Comparison of ENCODE assay signal across 24 mouse cellular contexts in the genomic region with DNA sequence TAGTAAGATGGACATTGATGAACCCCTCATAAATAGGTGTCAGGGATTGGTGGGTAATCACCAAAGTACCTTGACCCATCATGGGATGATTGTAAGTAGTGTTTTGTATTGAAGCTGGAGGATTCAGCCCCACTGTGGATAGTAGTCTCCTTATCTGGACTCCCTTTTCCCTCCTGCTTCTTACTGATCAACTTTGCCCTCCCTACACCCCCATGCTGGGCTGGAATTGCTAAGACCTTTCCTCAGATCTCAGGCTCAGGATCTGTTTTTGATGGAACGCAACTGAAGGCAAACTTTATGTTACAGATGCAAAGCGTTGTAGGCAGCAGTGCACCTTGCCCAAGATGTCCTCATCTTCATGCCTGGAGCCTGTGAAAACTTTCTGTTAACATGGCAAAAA.
DNase-seq lines count a peak whose midpoint lies in the region; ATAC-seq and TF ChIP-seq lines count a peak whose summit lies in the region.
"Had no signal": no experiment of that assay in that cellular context is flagged by ENCODE, and none has a peak within 500 bp of the region (broad histone marks: within the 10 kb centered on the region; RNA-seq: fewer than 3 reads in every experiment).

No protein-coding gene starts in this region.

- ATAC-seq in liver, postnatal 0 days, result no peak
- ATAC-seq in liver, embryonic 15.5 days (ENCODE audit: insufficient read depth), result no peak
- ATAC-seq in CD4-positive, CD25-positive, alpha-beta regulatory T cell, adult 4 months, result no peak
- ATAC-seq: forebrain, embryonic 13.5 days; forebrain, embryonic 16.5 days; Patski had no signal

- H3K4me2 ChIP-seq in liver, postnatal 0 days (ENCODE audit: low read depth, low read length), result no peak overlapping the region
- H3K4me2 ChIP-seq in liver, embryonic 15.5 days, result peak overlapping the region; percentile 4; the same call in 1 of the 2 replicates
- H3K4me2 ChIP-seq: forebrain, embryonic 13.5 days; heart, embryonic 13.5 days; hindbrain, embryonic 12.5 days; hindbrain, embryonic 15.5 days had no signal

- peaks cover 8% of the 10 kb centered on the region for H3K4me1 ChIP-seq in liver, postnatal 0 days (ENCODE audit: insufficient read depth)
- H3K4me1 ChIP-seq in liver, embryonic 15.5 days (replicated peaks), result peaks cover 41% of the 10 kb centered on the region
- H3K4me1 ChIP-seq: forebrain, embryonic 13.5 days; hindbrain, embryonic 15.5 days had no signal

- 87% methylated on average over 2 of the region's 2 CpGs for WGBS in liver, postnatal 0 days (ENCODE audit: insufficient replicate concordance)
- WGBS in liver, embryonic 15.5 days (ENCODE audit: insufficient replicate concordance), result 78% methylated on average over 2 of the region's 2 CpGs

- no peak for TF ChIP-seq EP300 in liver, postnatal 0 days (IDR thresholded peaks at IDR 0.05; ENCODE audit: low read depth)

- no peak for TF ChIP-seq CTCF in liver, postnatal 0 days (IDR thresholded peaks at IDR 0.05; ENCODE audit: low read depth)

- DNase-seq in heart, adult 11 months, result peak; percentile 7
- no peak for DNase-seq in heart, adult 18-20 months
- DNase-seq in liver, result peak; percentile 47
- no peak for DNase-seq in liver, postnatal 0 days
- DNase-seq in kidney, postnatal 36 days, result no peak
- DNase-seq: adrenal gland, postnatal 10 days; adrenal gland, postnatal 36 days; cerebellum, adult 18-20 months; cerebellum, adult 9-10 months; cerebellum, postnatal 14 days; gastrocnemius, postnatal 10 days; gastrocnemius, postnatal 36 days; heart, postnatal 14 days had no signal

- no peak overlapping the region for H3K9ac ChIP-seq in liver, postnatal 0 days (replicated peaks)
- H3K9ac ChIP-seq in liver, embryonic 15.5 days, result no peak overlapping the region
- H3K9ac ChIP-seq: forebrain, embryonic 13.5 days; heart, embryonic 13.5 days; hindbrain, embryonic 12.5 days; hindbrain, embryonic 15.5 days had no signal

- H3K36me3 ChIP-seq in liver, postnatal 0 days (replicated peaks; ENCODE audit: insufficient read depth, low read length), result no peaks in the 10 kb centered on the region
- H3K36me3 ChIP-seq in liver, embryonic 15.5 days (replicated peaks), result no peaks in the 10 kb centered on the region
- H3K36me3 ChIP-seq: forebrain, embryonic 10.5 days; G1E; heart, embryonic 13.5 days; hindbrain, embryonic 12.5 days; hindbrain, embryonic 15.5 days had no signal

- no peak overlapping the region for H3K27ac ChIP-seq in liver, postnatal 0 days (ENCODE audit: low read depth)
- H3K27ac ChIP-seq in liver, embryonic 15.5 days (replicated peaks), result no peak overlapping the region; the same call in 1 of the 2 replicates
- H3K27ac ChIP-seq: forebrain, embryonic 10.5 days; forebrain, embryonic 13.5 days; heart, embryonic 13.5 days; hindbrain, embryonic 12.5 days; hindbrain, embryonic 15.5 days had no signal

- H3K4me3 ChIP-seq in liver, postnatal 0 days (ENCODE audit: low read depth, low read length), result no peak overlapping the region
- no peak overlapping the region for H3K4me3 ChIP-seq in liver, embryonic 15.5 days (replicated peaks)
- H3K4me3 ChIP-seq: forebrain, embryonic 10.5 days; forebrain, embryonic 13.5 days; heart, embryonic 13.5 days; hindbrain, embryonic 12.5 days; hindbrain, embryonic 15.5 days had no signal

- no peaks in the 10 kb centered on the region for H3K9me3 ChIP-seq in liver, postnatal 0 days (ENCODE audit: low read length)
- no peaks in the 10 kb centered on the region for H3K9me3 ChIP-seq in liver, embryonic 15.5 days (replicated peaks)
- H3K9me3 ChIP-seq: forebrain, embryonic 10.5 days; forebrain, embryonic 13.5 days; G1E; heart, embryonic 13.5 days; hindbrain, embryonic 12.5 days; hindbrain, embryonic 15.5 days had no signal

- no peaks in the 10 kb centered on the region for H3K27me3 ChIP-seq in liver, postnatal 0 days (ENCODE audit: insufficient read depth, low read length)
- H3K27me3 ChIP-seq in liver, embryonic 15.5 days, result no peaks in the 10 kb centered on the region
- H3K27me3 ChIP-seq: CH12.LX; forebrain, embryonic 13.5 days; heart, embryonic 13.5 days; hindbrain, embryonic 12.5 days; hindbrain, embryonic 15.5 days; Patski had no signal

Comparison
In these comparisons a context has a peak if more than half of its experiments do, and no peak if none do; other contexts are left out.
1. DNase-seq: peak in heart, adult 11 months (single experiment) and liver (single experiment); none in heart, adult 18-20 months (0 of 2), liver, postnatal 0 days (single experiment) and kidney, postnatal 36 days (0 of 2).